Mouse (Mus musculus) limb, embryonic 11.5 days (tissue): ENCODE results near the gene Fam221a. TPM values are rescaled to one million over a fixed set of nuclear protein-coding genes. Genes with fewer than 3 reads are reported as not detected.
"Not testable (repeated sequence)": the region's sequence is repeated elsewhere in the genome, so short reads cannot be mapped to it uniquely, and the experiment has no call there.

Experiments used
- ATAC-seq: fragments of 200-750 bp; cut with Nextera tagmentation; 2 replicates; pipeline ENCODE4 v1.8.0; 2017; ENCODE audit warnings: low read depth; ENCODE audit not compliant: insufficient number of reproducible peaks, low FRiP score, low TSS enrichment
- DNase-seq: peaks from one replicate; pipeline ENCODE4 v3.0.0-alpha.2; 2015; ENCODE audit warnings: low spot score
- H3K27ac ChIP-seq: fragments of 300-500 bp; sonication (generic); replicated peaks from 2 replicates; pipeline ENCODE4 v1.5.1; 2014; ENCODE audit warnings: low read depth, mild to moderate bottlenecking, low read length
- H3K27me3 ChIP-seq: fragments of 300-500 bp; sonication (generic); 2 replicates; pipeline ENCODE4 v1.6.1; 2014; ENCODE audit warnings: mild to moderate bottlenecking, low read length, mixed read lengths; ENCODE audit not compliant: control insufficient read depth, insufficient read depth
- H3K36me3 ChIP-seq: fragments of 300-500 bp; sonication (generic); 2 replicates; pipeline ENCODE4 v1.6.1; 2014; ENCODE audit warnings: mild to moderate bottlenecking, low read length, moderate library complexity, mixed read lengths; ENCODE audit not compliant: control insufficient read depth, insufficient read depth
- H3K4me1 ChIP-seq: fragments of 300-500 bp; sonication (generic); 2 replicates; pipeline ENCODE4 v1.6.1; 2014; ENCODE audit warnings: low read length, mixed read lengths; ENCODE audit not compliant: control insufficient read depth, insufficient read depth
- H3K4me2 ChIP-seq: fragments of 300-500 bp; sonication (generic); 2 replicates; pipeline ENCODE4 v1.6.1; 2014; ENCODE audit warnings: low read depth, mild to moderate bottlenecking, moderate library complexity; ENCODE audit not compliant: severe bottlenecking
- H3K4me3 ChIP-seq: fragments of 300-500 bp; sonication (generic); 2 replicates; pipeline ENCODE4 v1.5.1; 2014; ENCODE audit warnings: low read depth, low read length
- H3K9ac ChIP-seq: fragments of 300-500 bp; sonication (generic); 2 replicates; pipeline ENCODE4 v1.6.1; 2014; ENCODE audit warnings: mild to moderate bottlenecking, low read length
- H3K9me3 ChIP-seq: fragments of 300-500 bp; sonication (generic); 2 replicates; pipeline ENCODE4 v1.6.1; 2016; ENCODE audit warnings: low read length; ENCODE audit not compliant: control insufficient read depth
- WGBS: fragments of 180-500 bp; shearing (Covaris S2); extraction: QIAGEN DNeasy Blood & Tissue Kit; methylation state at CpG from one replicate; pipeline ENCODE4 v1.1.7; 2014; 5-methylcytosine and 5-hydroxymethylcytosine counted together
- polyA plus RNA-seq: library from polyadenylated mRNA; unstranded; fragments of >200 nt; fragmentation: Nextera tagmentation; extraction: Ambion mirVana; gene quantifications from 2 replicates; pipeline ENCODE4 v1.2.1, GENCODE M21; 2014

The Fam221a gene
- polyA plus RNA-seq, 1 experiment from 2014 or later = 7.2 TPM

DNA sequence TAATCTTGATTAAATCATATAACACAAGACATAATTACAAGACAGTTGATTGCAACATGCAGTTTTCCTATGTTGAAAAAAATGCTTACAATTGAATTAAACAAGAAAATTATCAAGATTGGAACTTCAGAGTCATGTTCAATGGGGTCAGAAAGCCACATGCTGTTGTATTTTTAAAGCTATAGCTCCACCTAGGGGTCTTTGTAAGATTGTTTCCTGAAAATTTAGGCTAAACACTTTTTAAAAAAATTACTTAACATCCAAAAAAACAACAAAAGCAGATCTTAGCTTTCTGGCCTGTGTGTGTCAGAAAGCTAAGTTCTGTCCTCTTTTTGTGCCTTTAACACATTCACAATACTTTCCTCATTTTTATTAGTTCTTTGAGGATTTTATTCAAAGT lies 30.8 kb downstream of the Fam221a start:
- no peaks in the 10 kb centered on the region for H3K36me3 ChIP-seq
- ATAC-seq (no peak), DNase-seq (no peak)
- H3K9me3 ChIP-seq = no peaks in the 10 kb centered on the region
- H3K27ac ChIP-seq = no peak overlapping the region
- no peak overlapping the region for H3K4me3 ChIP-seq
- H3K9ac ChIP-seq = no peak overlapping the region
- no peak overlapping the region for H3K4me2 ChIP-seq
- no peaks in the 10 kb centered on the region for H3K27me3 ChIP-seq
- H3K4me1 ChIP-seq = no peaks in the 10 kb centered on the region

DNA sequence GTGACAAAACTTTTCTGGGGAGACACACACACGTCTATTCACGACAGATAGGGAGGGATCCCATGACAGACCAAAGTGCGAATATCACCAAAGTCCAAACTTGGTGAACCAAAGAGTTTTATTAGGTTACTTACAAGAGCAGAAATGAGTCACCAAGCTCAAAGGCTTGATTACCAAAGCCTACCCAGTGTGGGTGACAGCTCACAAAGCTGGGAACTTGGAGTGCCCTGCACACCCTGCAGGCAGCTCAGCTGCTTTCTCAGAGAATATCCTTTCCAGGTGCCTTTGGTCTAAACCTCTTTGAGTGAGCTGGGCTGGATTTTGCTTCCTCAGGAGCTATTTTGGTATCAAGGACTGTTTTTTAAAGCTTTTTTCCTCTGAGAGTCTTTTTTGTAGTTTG lies 43.3 kb downstream of the Fam221a start:
- H3K36me3 ChIP-seq = no peaks in the 10 kb centered on the region
- no peak overlapping the region for H3K4me3 ChIP-seq
- no peaks in the 10 kb centered on the region for H3K4me1 ChIP-seq
- DNase-seq = no peak
- H3K9ac ChIP-seq = no peak overlapping the region
- no peak overlapping the region for H3K27ac ChIP-seq
- WGBS = 93% methylated on average over 3 of the region's 3 CpGs
- H3K27me3 ChIP-seq = no peaks in the 10 kb centered on the region
- H3K4me2 ChIP-seq = no peak overlapping the region
- no peak for ATAC-seq
- no peaks in the 10 kb centered on the region for H3K9me3 ChIP-seq

DNA sequence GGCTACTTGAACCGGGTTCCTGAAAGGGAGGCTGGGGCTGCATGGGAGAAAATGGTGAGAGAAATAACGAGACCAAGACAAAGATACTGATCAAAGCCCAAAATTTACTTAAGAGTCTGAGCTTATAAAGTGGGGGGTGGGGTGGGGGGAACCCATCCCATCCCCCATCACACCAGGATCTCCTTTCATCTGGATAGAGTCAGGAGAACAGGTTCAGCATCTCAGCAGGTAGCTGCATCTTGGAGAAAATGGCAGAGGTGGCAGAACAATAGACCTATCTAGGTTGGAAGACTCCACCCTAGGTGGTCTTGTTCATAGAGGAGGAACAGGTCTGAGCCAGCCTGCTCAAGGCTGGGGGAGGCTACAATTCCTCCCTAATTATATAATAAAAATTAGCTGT lies 45.4 kb downstream of the Fam221a start:
- not testable (repeated sequence) for H3K27ac ChIP-seq, H3K4me2 ChIP-seq, H3K4me3 ChIP-seq, DNase-seq, H3K27me3 ChIP-seq, H3K4me1 ChIP-seq, H3K9ac ChIP-seq, H3K9me3 ChIP-seq, ATAC-seq, H3K36me3 ChIP-seq
- 64% methylated on average over 2 of the region's 2 CpGs for WGBS

DNA sequence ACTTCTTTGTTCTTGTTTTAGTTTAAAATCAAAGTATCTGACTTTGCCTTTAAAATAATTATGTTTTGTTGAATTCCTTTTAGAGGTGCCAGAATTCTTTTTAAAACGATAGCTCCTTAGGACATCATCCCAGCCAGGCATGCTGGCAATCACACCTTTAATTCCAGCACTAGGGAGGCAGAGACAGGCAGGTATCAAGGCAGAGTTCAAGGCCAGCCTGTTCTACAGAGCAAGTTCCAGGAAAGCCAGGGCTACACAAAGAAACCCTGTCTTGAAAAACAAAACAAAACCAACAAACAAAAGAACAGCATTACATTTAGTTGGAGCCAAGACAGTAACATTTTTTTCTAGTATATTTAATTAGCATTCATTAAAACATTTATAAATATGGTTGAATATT lies 48.4 kb downstream of the Fam221a start:
- Histone ChIP-seq H3K27ac (no peak overlapping the region), H3K9ac (no peak overlapping the region), H3K27me3 (no peaks in the 10 kb centered on the region), H3K4me3 (no peak overlapping the region), H3K9me3 (no peaks in the 10 kb centered on the region), H3K4me2 (no peak overlapping the region), H3K4me1 (no peaks in the 10 kb centered on the region), H3K36me3 (no peaks in the 10 kb centered on the region)
- WGBS = 73% methylated on average over 1 of the region's 1 CpGs
- DNase-seq (no peak), ATAC-seq (no peak)

DNA sequence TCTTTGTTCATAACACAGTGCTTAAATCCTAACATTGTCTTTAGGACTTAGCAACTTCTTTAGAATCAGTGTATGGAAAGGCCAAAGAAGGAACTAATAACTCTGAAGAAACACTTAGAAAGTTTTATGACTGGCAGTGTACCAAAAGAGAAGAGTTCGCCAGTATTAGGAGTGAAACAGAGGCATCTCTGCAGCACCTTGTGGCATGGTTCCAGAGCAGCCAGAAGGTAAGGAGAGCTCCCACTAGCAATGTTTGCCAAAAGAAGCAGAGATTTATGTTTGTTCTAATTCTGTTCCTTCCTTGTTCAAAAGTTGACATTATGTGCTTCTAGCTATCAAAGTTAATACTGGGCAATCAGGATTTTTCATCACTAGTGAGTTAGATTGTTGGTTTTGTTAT lies 69.8 kb downstream of the Fam221a start:
- no peaks in the 10 kb centered on the region for H3K9me3 ChIP-seq
- no peaks in the 10 kb centered on the region for H3K27me3 ChIP-seq
- H3K9ac ChIP-seq = no peak overlapping the region
- no peaks in the 10 kb centered on the region for H3K36me3 ChIP-seq
- DNase-seq (no peak), ATAC-seq (no peak)
- no peaks in the 10 kb centered on the region for H3K4me1 ChIP-seq
- no peak overlapping the region for H3K4me2 ChIP-seq
- H3K27ac ChIP-seq = no peak overlapping the region
- H3K4me3 ChIP-seq = no peak overlapping the region
- 75% methylated on average over 1 of the region's 1 CpGs for WGBS

Other genes starting within 250 kb of the Fam221a start
- 140 and 155 TPM in 2 replicates for gene Igf2bp3, start 152.8 kb upstream of the Fam221a start, polyA plus RNA-seq
- gene Tra2a, start 103.7 kb upstream of the Fam221a start, polyA plus RNA-seq = 64.2 and 75.1 TPM in 2 replicates
- 7.2 and 7.3 TPM in 2 replicates for gene Ccdc126, start 48.5 kb upstream of the Fam221a start, polyA plus RNA-seq
- 0.05 TPM in 1 of 2 replicates, not detected in the other for gene Stk31, start 27.9 kb downstream of the Fam221a start, polyA plus RNA-seq